Mouse (Mus musculus) cortical plate, adult 2 months (tissue): ENCODE data around the gene S100a6. TPM values are rescaled to one million over a fixed set of nuclear protein-coding genes. Genes with fewer than 3 reads are reported as not detected.

ENCODE experiments used
- H3K27ac ChIP-seq: fragments of 200-500 bp; 2 replicates; pipeline ENCODE4 v1.5.1; 2012; ENCODE audit warnings: low read length, control low read depth, inconsistent platforms; ENCODE audit not compliant: insufficient read depth
- H3K4me1 ChIP-seq: fragments of 200-500 bp; 2 replicates; pipeline ENCODE4 v1.6.1; 2011; ENCODE audit warnings: low read length; ENCODE audit not compliant: control insufficient read depth, insufficient read depth
- H3K4me3 ChIP-seq: fragments of 200-500 bp; 2 replicates; pipeline ENCODE4 v1.5.1; 2011; ENCODE audit warnings: mild to moderate bottlenecking, low read length, control low read depth; ENCODE audit not compliant: insufficient read depth
- CTCF ChIP-seq: fragments of 200-500 bp; IDR thresholded peaks from 2 replicates; pipeline ENCODE4 v1.5.1; 2011; ENCODE audit warnings: mild to moderate bottlenecking, control low read depth, low read length; ENCODE audit not compliant: insufficient read depth; ENCODE audit errors: extremely low read depth
- POLR2A ChIP-seq: fragments of 200-500 bp; IDR thresholded peaks from 2 replicates; pipeline ENCODE4 v1.6.1; 2011; ENCODE audit warnings: mild to moderate bottlenecking, low read length, control low read depth; ENCODE audit not compliant: insufficient read depth; ENCODE audit errors: extremely low read depth
- polyA plus RNA-seq: library from polyadenylated mRNA; depleted of rRNA; stranded (reverse); fragments of >200 nt; gene quantifications from 2 replicates; pipeline ENCODE4 v1.2.3, GENCODE M21; 2012; rRNA removed

Gene S100a6
- polyA plus RNA-seq: 51.5 and 66.4 TPM in 2 replicates

DNA sequence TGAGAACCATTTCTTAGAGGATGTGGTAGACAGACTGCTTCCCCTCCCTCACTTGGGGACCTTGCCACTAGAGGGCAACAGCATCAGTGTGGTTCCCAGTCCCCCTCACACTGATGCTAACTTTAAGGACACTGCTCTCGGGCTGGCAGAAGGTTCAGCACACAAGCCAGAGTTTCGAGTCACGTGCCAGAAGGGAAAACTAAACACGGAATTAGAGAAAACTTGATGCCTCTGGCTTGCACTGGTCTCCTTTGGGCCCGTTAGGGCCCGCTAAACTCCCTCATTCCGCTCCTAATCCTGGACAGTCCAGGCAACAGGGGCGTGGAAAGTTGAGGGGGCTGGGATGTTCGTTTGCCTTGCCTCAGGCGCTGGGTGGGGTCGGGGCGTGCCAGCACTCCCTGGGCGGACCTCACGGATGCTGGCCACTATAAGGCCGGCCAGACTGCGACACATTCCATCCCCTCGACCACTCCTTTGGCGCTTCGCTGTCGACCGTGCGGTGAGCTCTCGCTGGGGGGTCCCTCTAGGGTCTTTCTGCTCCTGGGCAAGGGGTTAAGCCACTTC lies at the start of gene S100a6:
Gene S100a6, plus strand, starts transcription at position 155 of the 564 bp plus-strand sequence.
- Histone ChIP-seq H3K4me3 (peak within 1 kb of the TSS; percentile 30), H3K27ac (no peak within 1 kb of the TSS), H3K4me1 (peaks cover 1% of the 10 kb centered on the region; the same call in 1 of the 2 replicates)
- TF ChIP-seq POLR2A: no peak
- TF ChIP-seq CTCF: peak; percentile 55

DNA sequence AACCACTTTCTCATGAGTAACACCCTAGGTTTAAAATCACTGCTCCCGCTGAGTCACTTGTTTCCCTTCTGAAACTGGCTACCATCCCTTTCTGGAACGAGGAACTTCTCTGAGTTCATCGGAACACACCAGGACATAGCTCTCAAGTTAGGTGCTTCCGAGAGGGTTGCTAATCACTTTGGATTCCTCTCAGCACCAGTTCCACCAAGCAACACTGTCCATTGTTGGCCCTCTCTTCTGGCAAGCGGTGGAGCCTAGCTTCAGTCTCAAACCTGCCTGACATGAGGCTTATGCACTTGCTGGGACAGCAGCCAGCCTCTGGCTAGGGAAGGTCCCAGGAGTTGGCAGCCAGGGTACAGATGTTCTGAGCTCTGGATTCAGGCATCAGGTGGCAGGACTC lies 38.0 kb upstream of the S100a6 start:
- no peak overlapping the region for H3K4me3 ChIP-seq
- TF ChIP-seq POLR2A (no peak), CTCF (no peak)

DNA sequence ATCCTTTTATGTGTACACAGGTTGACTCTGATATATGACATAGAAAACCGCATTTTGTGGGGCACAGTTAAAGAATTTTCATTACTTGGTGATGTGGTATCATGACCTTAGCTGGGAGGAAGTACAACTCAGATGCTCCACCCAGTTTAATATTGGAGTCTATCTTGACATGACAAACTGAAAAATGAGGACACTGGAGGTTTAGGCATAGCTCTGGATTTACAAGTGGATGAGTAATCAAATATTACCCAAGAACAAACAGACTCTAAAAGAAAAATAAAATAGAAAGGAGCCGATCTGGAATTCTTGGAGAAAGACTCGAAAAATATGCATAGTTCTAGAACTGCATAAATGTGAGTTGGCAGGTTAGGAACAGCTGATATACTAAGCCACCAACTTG lies 37.4 kb upstream of the S100a6 start:
- no peak overlapping the region for H3K27ac ChIP-seq
- H3K4me3 ChIP-seq: no peak overlapping the region
- TF ChIP-seq POLR2A (no peak), CTCF (no peak)
- H3K4me1 ChIP-seq: peaks cover 3% of the 10 kb centered on the region; the same call in 1 of the 2 replicates

More for the DNA sequence above, 38.0 kb upstream of the S100a6 start:
- peaks cover 3% of the 10 kb centered on the region; the same call in 1 of the 2 replicates for H3K4me1 ChIP-seq
- H3K27ac ChIP-seq: no peak overlapping the region

- peaks cover 3% of the 10 kb centered on the region; the same call in 1 of the 2 replicates for H3K4me1 ChIP-seq
- TF ChIP-seq CTCF (no peak), POLR2A (no peak)
- no peak overlapping the region for H3K4me3 ChIP-seq
- H3K27ac ChIP-seq: no peak overlapping the region
Measured at GRCm38 (mm10) chr3:90576351-90577001, 36.2 kb upstream of the S100a6 start.

DNA sequence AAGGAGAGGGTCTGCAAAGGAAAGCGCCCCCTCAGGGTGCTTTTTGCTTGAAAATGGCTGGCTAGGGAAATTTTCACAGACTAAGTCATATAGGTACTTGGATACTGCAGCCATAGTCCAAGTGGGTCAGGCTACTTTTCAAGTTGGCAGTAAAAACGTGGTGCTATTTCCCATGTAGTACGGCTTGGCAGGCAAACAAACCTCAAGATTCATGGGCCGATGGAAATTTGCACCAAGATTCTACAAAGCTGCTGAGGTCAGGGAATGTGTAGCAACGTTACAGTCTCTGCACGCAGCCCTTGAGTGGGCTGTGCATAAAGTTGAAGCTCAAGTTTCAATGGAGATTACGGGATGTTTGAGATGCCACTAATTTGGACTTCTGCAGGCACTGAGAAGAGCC lies 33.2 kb upstream of the S100a6 start:
- TF ChIP-seq CTCF: no peak
- TF ChIP-seq POLR2A: no peak
- H3K27ac ChIP-seq: no peak overlapping the region
- no peak overlapping the region for H3K4me3 ChIP-seq
- peaks cover 3% of the 10 kb centered on the region; the same call in 1 of the 2 replicates for H3K4me1 ChIP-seq

- Histone ChIP-seq H3K27ac (no peak overlapping the region), H3K4me3 (no peak overlapping the region), H3K4me1 (peaks cover under 1% of the 10 kb centered on the region; the same call in 1 of the 2 replicates)
- TF ChIP-seq CTCF (no peak), POLR2A (no peak)
Measured at GRCm38 (mm10) chr3:90581141-90581540, 31.5 kb upstream of the S100a6 start.

DNA sequence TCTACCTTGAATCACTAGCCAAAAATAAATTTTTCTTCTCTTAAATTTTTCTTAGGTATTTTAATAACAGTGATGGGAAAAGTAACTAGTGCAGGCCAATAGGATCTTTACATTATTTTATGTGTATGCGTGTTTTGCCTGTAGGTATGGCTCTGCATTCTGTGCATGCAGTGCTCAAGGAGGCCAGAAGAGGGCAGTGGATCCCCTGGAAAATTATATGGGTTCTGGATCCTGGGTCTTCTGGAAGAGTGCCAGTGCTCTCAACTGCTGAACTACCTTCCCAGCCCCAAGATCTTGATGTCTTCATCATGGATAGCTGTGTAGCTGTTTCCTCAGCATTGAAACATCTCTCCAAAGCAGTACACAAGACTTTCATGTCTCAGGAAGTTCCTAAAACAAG lies 30.5 kb upstream of the S100a6 start:
- no peak for TF ChIP-seq POLR2A
- no peak for TF ChIP-seq CTCF
- Histone ChIP-seq H3K27ac (no peak overlapping the region), H3K4me1 (peaks cover 3% of the 10 kb centered on the region; the same call in 1 of the 2 replicates), H3K4me3 (no peak overlapping the region)

DNA sequence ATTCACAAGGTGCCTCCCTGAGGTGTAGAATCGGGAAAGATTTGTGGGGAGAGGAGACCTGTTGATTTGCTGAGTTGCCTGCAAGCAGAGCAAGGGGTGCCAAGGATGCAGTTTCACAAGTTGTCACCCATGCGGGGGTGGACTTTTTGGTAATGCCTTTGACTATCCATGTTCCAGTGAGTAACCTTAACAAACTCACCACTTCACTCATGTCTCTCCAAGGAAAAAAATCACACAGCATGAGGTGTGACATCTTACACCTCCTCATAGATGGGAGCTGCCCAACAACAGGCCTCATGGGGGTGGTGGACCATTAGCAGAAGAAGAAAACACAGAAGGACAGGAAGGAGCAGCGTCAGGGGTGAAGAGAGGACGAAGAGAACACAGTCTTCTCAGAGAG lies 30.1 kb upstream of the S100a6 start:
- Histone ChIP-seq H3K27ac (no peak overlapping the region), H3K4me3 (no peak overlapping the region), H3K4me1 (peaks cover 3% of the 10 kb centered on the region)
- TF ChIP-seq POLR2A (no peak), CTCF (no peak)

- H3K4me1 ChIP-seq: peaks cover 3% of the 10 kb centered on the region
- no peak for TF ChIP-seq CTCF
- no peak for TF ChIP-seq POLR2A
- no peak overlapping the region for H3K4me3 ChIP-seq
- no peak overlapping the region for H3K27ac ChIP-seq
Measured at GRCm38 (mm10) chr3:90583893-90584292, 28.8 kb upstream of the S100a6 start.

GRCm38 (mm10) chr3:90585595-90585994 lies 27.1 kb upstream of the S100a6 start:
- Histone ChIP-seq H3K4me3 (no peak overlapping the region), H3K27ac (no peak overlapping the region), H3K4me1 (peaks cover 3% of the 10 kb centered on the region)
- TF ChIP-seq CTCF (peak; percentile 87), POLR2A (no peak)
